Mouse (Mus musculus): Measurements from ENCODE around the gene Rad1. TPM values are rescaled to one million over a fixed set of nuclear protein-coding genes. Genes with fewer than 3 reads are reported as not detected.
A peak's percentile ranks its signal among the peaks of the same experiment; 100 is the strongest.

Rad1 gene
- 12.6 and 16.9 TPM in 2 replicates for polyA plus RNA-seq (2014; fragmentation: Nextera tagmentation; extraction: Ambion mirVana)

- Histone ChIP-seq H3K27me3 (ENCODE audit: control insufficient read depth, insufficient read depth, low read length) (no peaks in the 10 kb centered on the region), H3K4me2 (ENCODE audit: low read length) (peak within 1 kb of the TSS; percentile 83), H3K4me3 (ENCODE audit: control insufficient read depth in 1 of 2, insufficient read depth in 1 of 2, low read depth in 1 of 2, low read length in 2 of 2) (peak within 1 kb of the TSS; percentile 95), H3K9ac (ENCODE audit: low read length) (peak within 1 kb of the TSS; percentile 89), H3K27ac (replicated peaks in 1 of 2; ENCODE audit: control insufficient read depth in 1 of 2, insufficient read depth in 1 of 2, low read depth in 2 of 2, low read length in 2 of 2) (peak within 1 kb of the TSS; percentile 58 to 64), H3K36me3 (ENCODE audit: control insufficient read depth, insufficient read depth, low read length) (peaks cover 44% of the 10 kb centered on the region), H3K9me3 (ENCODE audit: control insufficient read depth, low read length) (no peaks in the 10 kb centered on the region), H3K4me1 (ENCODE audit: control insufficient read depth in 2 of 2, insufficient read depth in 2 of 2, low read length in 2 of 2) (peaks cover 0 to 15% of the 10 kb centered on the region in 2 experiments; a peak in 2 of 4 replicates)
- under 1% methylated on average over 58 of the region's 58 CpGs for WGBS
- peak; percentile 98 for ATAC-seq (ENCODE audit: insufficient number of reproducible peaks, insufficient read depth, low FRiP score, low read depth)
Observed at GRCm38 (mm10) chr15:10485484-10486364, at the start of gene Rad1, which contains the start of gene Brix1. Gene Rad1 (plus strand): TSS chr15:10486018. Gene Brix1 (minus strand): TSS chr15:10485947.

- no peak overlapping the region for H3K4me3 ChIP-seq (ENCODE audit: control insufficient read depth in 1 of 2, insufficient read depth in 1 of 2, low read depth in 1 of 2, low read length in 2 of 2)
- WGBS: 65% methylated on average over 1 of the region's 1 CpGs
- peaks cover 7% of the 10 kb centered on the region for H3K36me3 ChIP-seq (ENCODE audit: control insufficient read depth, insufficient read depth, low read length)
- H3K4me1 ChIP-seq (ENCODE audit: control insufficient read depth in 2 of 2, insufficient read depth in 2 of 2, low read length in 2 of 2): no peaks in the 10 kb centered on the region
- no peak overlapping the region for H3K9ac ChIP-seq (ENCODE audit: low read length)
- no peaks in the 10 kb centered on the region for H3K27me3 ChIP-seq (ENCODE audit: control insufficient read depth, insufficient read depth, low read length)
- ATAC-seq (ENCODE audit: insufficient number of reproducible peaks, insufficient read depth, low FRiP score, low read depth): no peak
- peaks cover 3% of the 10 kb centered on the region; the same call in 1 of the 2 replicates for H3K9me3 ChIP-seq (ENCODE audit: control insufficient read depth, low read length)
- no peak overlapping the region for H3K27ac ChIP-seq (replicated peaks in 1 of 2; ENCODE audit: control insufficient read depth in 1 of 2, insufficient read depth in 1 of 2, low read depth in 2 of 2, low read length in 2 of 2)
- no peak overlapping the region for H3K4me2 ChIP-seq (ENCODE audit: low read length)
Observed at GRCm38 (mm10) chr15:10436893-10437292, 48.9 kb upstream of the Rad1 start.

GRCm38 (mm10) chr15:10439963-10440362 is 45.9 kb upstream of the Rad1 start:
- WGBS: 71% methylated on average over 6 of the region's 6 CpGs
- peaks cover 34% of the 10 kb centered on the region for H3K36me3 ChIP-seq (ENCODE audit: control insufficient read depth, insufficient read depth, low read length)
- H3K4me2 ChIP-seq (ENCODE audit: low read length): no peak overlapping the region
- H3K4me3 ChIP-seq (ENCODE audit: control insufficient read depth in 1 of 2, insufficient read depth in 1 of 2, low read depth in 1 of 2, low read length in 2 of 2): no peak overlapping the region
- no peak overlapping the region for H3K9ac ChIP-seq (ENCODE audit: low read length)
- H3K9me3 ChIP-seq (ENCODE audit: control insufficient read depth, low read length): peaks cover 3% of the 10 kb centered on the region; the same call in 1 of the 2 replicates
- H3K4me1 ChIP-seq (ENCODE audit: control insufficient read depth in 2 of 2, insufficient read depth in 2 of 2, low read length in 2 of 2): no peaks in the 10 kb centered on the region
- ATAC-seq (ENCODE audit: insufficient number of reproducible peaks, insufficient read depth, low FRiP score, low read depth): no peak
- no peak overlapping the region for H3K27ac ChIP-seq (replicated peaks in 1 of 2; ENCODE audit: control insufficient read depth in 1 of 2, insufficient read depth in 1 of 2, low read depth in 2 of 2, low read length in 2 of 2)
- H3K27me3 ChIP-seq (ENCODE audit: control insufficient read depth, insufficient read depth, low read length): no peaks in the 10 kb centered on the region

GRCm38 (mm10) chr15:10441493-10441892 is 44.3 kb upstream of the Rad1 start:
- Histone ChIP-seq H3K4me1 (ENCODE audit: control insufficient read depth in 2 of 2, insufficient read depth in 2 of 2, low read length in 2 of 2) (no peaks in the 10 kb centered on the region), H3K27ac (replicated peaks in 1 of 2; ENCODE audit: control insufficient read depth in 1 of 2, insufficient read depth in 1 of 2, low read depth in 2 of 2, low read length in 2 of 2) (no peak overlapping the region), H3K27me3 (ENCODE audit: control insufficient read depth, insufficient read depth, low read length) (no peaks in the 10 kb centered on the region), H3K9ac (ENCODE audit: low read length) (no peak overlapping the region), H3K9me3 (ENCODE audit: control insufficient read depth, low read length) (peaks cover 2% of the 10 kb centered on the region; the same call in 1 of the 2 replicates), H3K4me3 (ENCODE audit: control insufficient read depth in 1 of 2, insufficient read depth in 1 of 2, low read depth in 1 of 2, low read length in 2 of 2) (no peak overlapping the region), H3K4me2 (ENCODE audit: low read length) (no peak overlapping the region), H3K36me3 (ENCODE audit: control insufficient read depth, insufficient read depth, low read length) (peaks cover 45% of the 10 kb centered on the region)
- 86% methylated on average over 9 of the region's 9 CpGs for WGBS
- no peak for ATAC-seq (ENCODE audit: insufficient number of reproducible peaks, insufficient read depth, low FRiP score, low read depth)

GRCm38 (mm10) chr15:10442275-10442674 is 43.5 kb upstream of the Rad1 start:
- H3K9ac ChIP-seq (ENCODE audit: low read length): no peak overlapping the region
- H3K4me3 ChIP-seq (ENCODE audit: control insufficient read depth in 1 of 2, insufficient read depth in 1 of 2, low read depth in 1 of 2, low read length in 2 of 2): no peak overlapping the region
- H3K4me1 ChIP-seq (ENCODE audit: control insufficient read depth in 2 of 2, insufficient read depth in 2 of 2, low read length in 2 of 2): no peaks in the 10 kb centered on the region
- no peaks in the 10 kb centered on the region for H3K9me3 ChIP-seq (ENCODE audit: control insufficient read depth, low read length)
- H3K27me3 ChIP-seq (ENCODE audit: control insufficient read depth, insufficient read depth, low read length): no peaks in the 10 kb centered on the region
- ATAC-seq (ENCODE audit: insufficient number of reproducible peaks, insufficient read depth, low FRiP score, low read depth): no peak
- no peak overlapping the region for H3K27ac ChIP-seq (replicated peaks in 1 of 2; ENCODE audit: control insufficient read depth in 1 of 2, insufficient read depth in 1 of 2, low read depth in 2 of 2, low read length in 2 of 2)
- H3K36me3 ChIP-seq (ENCODE audit: control insufficient read depth, insufficient read depth, low read length): peaks cover 52% of the 10 kb centered on the region
- H3K4me2 ChIP-seq (ENCODE audit: low read length): no peak overlapping the region
- WGBS: 89% methylated on average over 1 of the region's 1 CpGs

- Histone ChIP-seq H3K4me2 (ENCODE audit: low read length) (no peak overlapping the region), H3K36me3 (ENCODE audit: control insufficient read depth, insufficient read depth, low read length) (peaks cover 80% of the 10 kb centered on the region), H3K27me3 (ENCODE audit: control insufficient read depth, insufficient read depth, low read length) (no peaks in the 10 kb centered on the region), H3K4me1 (ENCODE audit: control insufficient read depth in 2 of 2, insufficient read depth in 2 of 2, low read length in 2 of 2) (no peaks in the 10 kb centered on the region), H3K4me3 (ENCODE audit: control insufficient read depth in 1 of 2, insufficient read depth in 1 of 2, low read depth in 1 of 2, low read length in 2 of 2) (no peak overlapping the region), H3K9me3 (ENCODE audit: control insufficient read depth, low read length) (no peaks in the 10 kb centered on the region), H3K9ac (ENCODE audit: low read length) (no peak overlapping the region), H3K27ac (replicated peaks in 1 of 2; ENCODE audit: control insufficient read depth in 1 of 2, insufficient read depth in 1 of 2, low read depth in 2 of 2, low read length in 2 of 2) (no peak overlapping the region)
- WGBS: 87% methylated on average over 3 of the region's 3 CpGs
- no peak for ATAC-seq (ENCODE audit: insufficient number of reproducible peaks, insufficient read depth, low FRiP score, low read depth)
Observed at GRCm38 (mm10) chr15:10447102-10447501, 38.7 kb upstream of the Rad1 start.

- Histone ChIP-seq H3K36me3 (ENCODE audit: control insufficient read depth, insufficient read depth, low read length) (peaks cover 55% of the 10 kb centered on the region), H3K9me3 (ENCODE audit: control insufficient read depth, low read length) (no peaks in the 10 kb centered on the region), H3K27me3 (ENCODE audit: control insufficient read depth, insufficient read depth, low read length) (no peaks in the 10 kb centered on the region), H3K4me1 (ENCODE audit: control insufficient read depth in 2 of 2, insufficient read depth in 2 of 2, low read length in 2 of 2) (no peaks in the 10 kb centered on the region), H3K9ac (ENCODE audit: low read length) (no peak overlapping the region), H3K4me3 (ENCODE audit: control insufficient read depth in 1 of 2, insufficient read depth in 1 of 2, low read depth in 1 of 2, low read length in 2 of 2) (no peak overlapping the region), H3K27ac (replicated peaks in 1 of 2; ENCODE audit: control insufficient read depth in 1 of 2, insufficient read depth in 1 of 2, low read depth in 2 of 2, low read length in 2 of 2) (no peak overlapping the region), H3K4me2 (ENCODE audit: low read length) (no peak overlapping the region)
- ATAC-seq (ENCODE audit: insufficient number of reproducible peaks, insufficient read depth, low FRiP score, low read depth): no peak
- WGBS: 68% methylated on average over 12 of the region's 12 CpGs
Observed at GRCm38 (mm10) chr15:10460986-10461385, 24.8 kb upstream of the Rad1 start.
